Mouse (Mus musculus) left cerebral cortex, adult 2 months (tissue): ENCODE results near the gene Mecom. TPM values are rescaled to one million over a fixed set of nuclear protein-coding genes. Genes with fewer than 3 reads are reported as not detected.

ENCODE experiments used
- DNase-seq, 2 experiments: peaks; one replicate each; pipeline ENCODE4 v3.0.0; 2021 to 2022; ENCODE audit warnings: low spot score in 2 of 2, mixed read lengths in 1 of 2; ENCODE audit errors: extremely low spot score in 1 of 2
- H3K27ac ChIP-seq: fragments of 200-600 bp; 2 replicates; pipeline ENCODE4 v1.8.1; 2022
- H3K4me3 ChIP-seq: fragments of 200-600 bp; 2 replicates; pipeline ENCODE4 v1.8.1; 2022
- CTCF ChIP-seq: fragments of 200-600 bp; IDR thresholded peaks from 2 replicates; pipeline ENCODE4 v1.8.1; 2022; ENCODE audit warnings: antibody characterized with exemption, mild to moderate bottlenecking, moderate library complexity
- intact Hi-C: fragments of 180-260 bp; cut with DNase I; formaldehyde crosslinking; loops from one replicate; pipeline ENCODE4 v1.15.1; 2025
- total RNA-seq, 2 experiments: library from RNA; stranded (reverse); gene quantifications; 2 replicates each; pipeline ENCODE4 v1.2.3; 2021

Gene Mecom
- total RNA-seq, 2 experiments from 2014 or later, result 2.1 to 4.1 TPM

- H3K27ac ChIP-seq, result peak overlapping the region; percentile 67
- intact Hi-C loops, result loop anchor here (5.0 kb wide), 1 partner anchor 289 kb away; no protein-coding TSS in a partner anchor
- peak overlapping the region; percentile 11; the same call in 1 of the 2 replicates for H3K4me3 ChIP-seq
- TF ChIP-seq CTCF, result no peak
- DNase-seq, result no peak
These were observed 41.3 kb downstream of the Mecom start for GRCm38 (mm10) chr3:30506329-30507027.

DNA sequence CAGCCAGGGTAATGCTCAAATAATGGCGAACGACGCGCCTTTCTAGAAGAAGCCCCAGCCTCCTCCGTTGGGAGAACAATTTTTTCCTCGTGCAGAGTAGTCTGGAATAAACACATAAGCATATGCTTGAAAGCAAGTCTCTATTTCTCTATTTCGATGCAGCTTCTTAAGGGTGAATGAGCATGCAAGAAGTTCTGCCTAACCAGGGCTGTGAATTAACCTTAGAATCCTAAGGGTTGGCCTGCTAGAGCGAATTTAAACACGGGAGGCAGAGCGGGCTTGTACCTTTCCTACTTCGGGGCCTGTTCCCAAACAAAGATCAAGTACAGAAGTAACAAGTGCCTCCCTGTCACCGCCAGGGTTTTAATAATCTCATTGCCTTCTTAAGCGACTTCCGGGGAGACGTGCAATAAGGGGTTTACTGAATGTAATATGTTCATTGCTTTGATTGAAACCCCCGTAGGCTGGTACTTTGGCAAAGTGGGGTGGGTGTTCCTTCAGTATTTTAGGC, 42.0 kb downstream of the Mecom start:
- DNase-seq, result no peak
- no peak overlapping the region for H3K27ac ChIP-seq
- TF ChIP-seq CTCF, result no peak
- no peak overlapping the region for H3K4me3 ChIP-seq
- intact Hi-C loops, result loop anchor here (5.0 kb wide), 1 partner anchor 288 kb away; no protein-coding TSS in a partner anchor

DNA sequence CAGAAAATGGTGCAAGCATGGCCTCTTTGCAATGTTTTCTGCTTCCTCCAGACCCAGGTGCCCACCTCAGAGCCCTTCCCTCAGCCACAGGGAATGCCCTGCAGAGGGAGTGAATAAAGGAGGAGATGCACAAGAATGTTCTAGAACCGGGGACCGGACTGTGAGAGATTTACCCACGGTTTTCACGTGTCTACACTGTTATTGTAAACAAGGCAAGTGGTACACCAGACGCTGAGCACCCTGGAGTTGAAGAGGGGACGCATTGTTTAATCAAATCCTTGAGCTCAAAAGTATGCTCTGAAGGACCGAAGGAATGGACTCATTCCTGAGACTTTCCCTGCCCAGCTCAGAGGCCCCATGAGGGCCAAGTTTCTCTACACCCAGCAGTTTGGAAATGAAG, 43.2 kb downstream of the Mecom start:
- intact Hi-C loops, result no loop called here
- Histone ChIP-seq H3K27ac (no peak overlapping the region), H3K4me3 (no peak overlapping the region)
- TF ChIP-seq CTCF, result no peak
- no peak for DNase-seq

DNA sequence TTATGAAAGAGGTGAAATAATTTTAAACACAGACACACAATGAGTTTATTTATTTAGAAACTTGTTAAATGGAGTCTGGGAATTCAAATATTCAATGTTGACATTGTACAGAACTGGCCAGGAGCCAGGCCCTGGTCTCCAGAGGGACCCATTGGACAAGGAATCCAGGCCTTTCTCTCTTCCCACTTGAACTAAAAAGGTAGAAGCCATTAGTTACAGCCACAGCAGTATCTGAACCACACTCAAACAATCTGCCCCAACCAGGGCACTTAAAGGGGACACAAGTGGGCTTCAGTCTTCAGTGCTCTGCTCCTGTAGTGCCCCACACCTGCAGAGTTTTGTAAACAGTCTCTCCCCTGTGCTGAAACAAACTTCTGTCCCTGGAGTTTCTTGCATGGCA, 44.0 kb downstream of the Mecom start:
- no peak for TF ChIP-seq CTCF
- intact Hi-C loops, result no loop called here
- no peak for DNase-seq

GRCm38 (mm10) chr3:30498202-30498828, 49.5 kb downstream of the Mecom start:
- Histone ChIP-seq H3K27ac (no peak overlapping the region), H3K4me3 (no peak overlapping the region)
- no peak for TF ChIP-seq CTCF
- DNase-seq, result no peak
- intact Hi-C loops, result no loop called here

More for the DNA sequence above, 44.0 kb downstream of the Mecom start:
- Histone ChIP-seq H3K27ac (no peak overlapping the region), H3K4me3 (no peak overlapping the region)

DNA sequence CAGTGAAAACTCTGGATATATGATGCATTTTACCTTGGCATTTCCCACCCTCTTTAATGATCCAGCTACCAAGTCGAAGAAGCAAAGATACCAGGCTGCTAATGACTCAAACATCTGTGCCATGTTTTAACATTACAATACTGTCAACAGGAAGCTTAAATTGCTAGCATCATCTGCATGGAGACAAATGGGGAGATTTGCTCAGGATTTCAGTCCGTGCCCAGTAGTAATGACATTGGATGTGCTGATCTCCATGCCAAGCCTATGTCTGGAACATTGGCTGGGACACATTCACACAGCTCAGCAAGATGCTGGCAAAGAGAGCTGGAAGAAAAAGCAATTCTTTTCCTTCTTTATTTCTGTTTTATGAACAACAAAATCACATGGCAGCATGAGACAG, 53.4 kb downstream of the Mecom start:
- no peak for DNase-seq
- H3K27ac ChIP-seq, result no peak overlapping the region
- intact Hi-C loops, result no loop called here
- TF ChIP-seq CTCF, result no peak
- H3K4me3 ChIP-seq, result no peak overlapping the region

GRCm38 (mm10) chr3:30488808-30489207, 59.0 kb downstream of the Mecom start:
- Histone ChIP-seq H3K27ac (no peak overlapping the region), H3K4me3 (no peak overlapping the region)
- TF ChIP-seq CTCF, result no peak
- intact Hi-C loops, result no loop called here
- no peak for DNase-seq

DNA sequence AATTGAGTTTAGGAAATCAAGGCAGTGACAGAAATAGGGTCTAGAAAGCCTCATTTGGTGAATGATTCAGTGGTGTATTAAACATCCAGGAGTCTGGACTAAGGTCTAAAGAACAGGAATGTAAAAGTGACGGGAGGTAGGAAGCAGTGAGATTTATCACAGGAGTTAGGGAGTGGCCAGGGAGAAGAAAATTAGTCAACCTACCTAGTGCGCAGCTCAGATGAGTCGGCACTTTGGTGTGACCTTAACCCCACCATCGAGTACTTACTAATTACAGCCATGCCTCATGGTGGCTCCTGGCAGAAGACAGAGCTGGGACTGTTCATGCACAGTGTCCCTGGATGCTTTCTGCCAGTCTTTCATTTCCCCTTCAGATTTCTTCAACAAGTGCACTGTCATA, 61.4 kb downstream of the Mecom start:
- no peak for TF ChIP-seq CTCF
- Histone ChIP-seq H3K4me3 (no peak overlapping the region), H3K27ac (no peak overlapping the region)
- DNase-seq, result no peak
- intact Hi-C loops, result no loop called here

GRCm38 (mm10) chr3:30483006-30483684, 64.7 kb downstream of the Mecom start:
- intact Hi-C loops, result no loop called here
- Histone ChIP-seq H3K4me3 (no peak overlapping the region), H3K27ac (no peak overlapping the region)
- DNase-seq, result no peak
- no peak for TF ChIP-seq CTCF

GRCm38 (mm10) chr3:30481682-30482081, 66.1 kb downstream of the Mecom start:
- Histone ChIP-seq H3K4me3 (no peak overlapping the region), H3K27ac (no peak overlapping the region)
- no peak for DNase-seq
- intact Hi-C loops, result no loop called here
- TF ChIP-seq CTCF, result no peak

DNA sequence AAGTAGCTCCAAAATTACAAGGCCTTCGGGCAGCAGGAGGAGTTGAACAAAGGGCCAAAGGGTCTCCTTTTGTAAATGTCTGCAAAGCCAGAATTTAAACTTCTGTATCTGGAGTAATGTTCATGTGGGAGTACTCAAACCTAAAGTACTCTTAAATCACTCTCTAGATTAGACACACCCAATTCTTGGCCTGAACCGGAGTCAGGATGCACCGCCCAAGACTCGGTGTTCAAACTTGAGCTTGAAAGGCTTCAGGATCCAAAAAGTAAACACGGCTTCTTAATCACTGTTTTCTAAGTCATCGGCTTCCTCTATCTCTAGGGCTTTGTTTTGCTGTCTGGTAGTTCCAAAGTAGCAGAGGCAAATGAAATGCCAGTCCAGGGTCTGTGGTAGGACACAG, 67.3 kb downstream of the Mecom start:
- intact Hi-C loops, result no loop called here
- no peak for TF ChIP-seq CTCF
- no peak overlapping the region for H3K27ac ChIP-seq

GRCm38 (mm10) chr3:30478252-30478651, 69.6 kb downstream of the Mecom start:
- intact Hi-C loops, result no loop called here
- DNase-seq, result no peak
- Histone ChIP-seq H3K4me3 (no peak overlapping the region), H3K27ac (no peak overlapping the region)
- TF ChIP-seq CTCF, result no peak

More for the DNA sequence above, 67.3 kb downstream of the Mecom start:
- no peak overlapping the region for H3K4me3 ChIP-seq
- no peak for DNase-seq
